Mouse (Mus musculus): ENCODE data around the gene Ttyh3. TPM values are rescaled to one million over a fixed set of nuclear protein-coding genes. Genes with fewer than 3 reads are reported as not detected.

Gene Ttyh3
- total RNA-seq, 2 experiments from 2014 or later = 5.6 to 26.7 TPM

DNA sequence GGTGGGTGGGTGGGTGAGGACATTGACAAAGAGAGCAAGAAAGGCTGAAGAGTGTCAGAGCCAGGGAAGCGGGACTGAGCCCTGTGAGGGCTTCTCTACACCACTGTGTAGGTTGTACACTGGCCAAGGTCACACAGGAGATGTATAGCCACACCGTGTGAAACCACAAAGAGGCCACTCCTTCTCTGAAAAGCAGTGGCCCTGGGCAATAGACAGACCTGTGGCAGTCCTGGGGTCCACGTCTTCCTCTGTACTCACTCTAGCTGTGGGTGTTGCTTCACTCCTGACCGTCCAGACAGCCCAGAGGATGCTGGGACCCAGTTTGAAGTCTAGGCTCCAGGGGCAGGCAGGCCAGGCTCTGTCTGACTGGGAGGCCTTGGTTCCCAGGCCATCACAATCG, 54.0 kb downstream of the Ttyh3 start:
- ATAC-seq (replicated peaks; ENCODE audit: low FRiP score, low TSS enrichment, poor library complexity, severe bottlenecking) = no peak

DNA sequence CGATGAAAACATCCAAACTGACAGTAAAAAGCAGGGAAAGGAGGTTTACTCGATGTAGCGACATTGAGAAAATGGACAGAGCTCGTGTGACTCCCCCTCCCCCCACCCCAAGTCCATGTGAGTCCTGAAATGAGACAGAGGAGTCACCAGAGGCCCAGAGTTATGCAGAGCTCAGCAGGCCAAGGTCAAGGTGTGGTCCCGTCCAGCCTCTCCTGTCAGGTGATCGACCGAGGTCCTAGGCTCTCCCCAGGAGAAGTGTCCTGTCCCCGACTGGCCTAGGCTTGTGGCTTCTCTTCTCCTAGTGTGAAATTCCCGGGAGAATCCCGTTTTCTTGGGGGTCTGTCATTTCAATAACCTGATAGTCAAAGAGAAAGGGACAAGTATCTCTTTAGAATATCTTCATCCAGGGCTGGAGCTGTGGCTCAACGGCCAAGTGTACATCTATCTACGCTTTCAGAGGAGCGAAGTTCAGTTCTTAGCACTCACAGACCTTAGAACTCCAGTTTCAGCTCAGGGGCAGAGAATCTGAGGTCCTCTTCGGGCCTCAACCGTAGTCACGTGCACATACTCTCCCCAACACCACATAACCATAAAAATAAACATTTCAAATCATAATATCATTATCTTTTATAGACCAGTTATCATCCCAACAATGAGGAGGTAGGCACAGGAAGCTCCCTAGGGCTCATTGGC, 59.6 kb downstream of the Ttyh3 start:
- ATAC-seq (replicated peaks; ENCODE audit: low FRiP score, low TSS enrichment, poor library complexity, severe bottlenecking) = no peak

DNA sequence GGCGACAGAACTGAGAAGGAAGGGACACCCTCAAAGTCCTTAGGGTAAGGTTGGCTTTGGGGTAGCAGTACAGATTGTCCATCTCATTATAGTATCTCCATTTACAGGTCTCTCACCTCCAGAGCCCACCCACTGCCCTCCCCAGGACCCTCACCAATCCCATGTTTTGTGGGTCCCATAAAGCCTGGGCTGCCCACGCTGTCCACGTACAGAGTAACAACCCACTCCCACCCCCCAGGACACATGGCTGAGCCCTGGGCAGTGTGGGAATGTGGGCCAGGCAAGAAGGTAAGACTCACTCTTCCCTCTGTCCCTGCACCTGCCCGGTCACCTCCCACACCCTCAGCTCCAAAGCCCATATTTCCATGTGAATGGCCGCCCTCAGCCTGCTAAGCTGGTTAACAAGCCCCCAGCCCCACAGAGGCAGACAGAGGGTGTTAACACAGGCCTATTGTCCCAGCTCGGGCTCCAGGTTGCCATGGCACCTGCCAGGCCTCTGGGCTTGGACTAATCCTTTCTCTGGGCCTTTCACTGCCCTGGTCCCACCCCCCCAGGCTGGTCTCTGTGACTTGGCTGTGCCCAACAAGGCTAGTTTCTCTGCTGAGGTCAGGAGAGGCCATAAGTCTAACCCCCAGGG, 65.0 kb downstream of the Ttyh3 start:
- no peak for ATAC-seq (replicated peaks; ENCODE audit: low FRiP score, low TSS enrichment, poor library complexity, severe bottlenecking)

DNA sequence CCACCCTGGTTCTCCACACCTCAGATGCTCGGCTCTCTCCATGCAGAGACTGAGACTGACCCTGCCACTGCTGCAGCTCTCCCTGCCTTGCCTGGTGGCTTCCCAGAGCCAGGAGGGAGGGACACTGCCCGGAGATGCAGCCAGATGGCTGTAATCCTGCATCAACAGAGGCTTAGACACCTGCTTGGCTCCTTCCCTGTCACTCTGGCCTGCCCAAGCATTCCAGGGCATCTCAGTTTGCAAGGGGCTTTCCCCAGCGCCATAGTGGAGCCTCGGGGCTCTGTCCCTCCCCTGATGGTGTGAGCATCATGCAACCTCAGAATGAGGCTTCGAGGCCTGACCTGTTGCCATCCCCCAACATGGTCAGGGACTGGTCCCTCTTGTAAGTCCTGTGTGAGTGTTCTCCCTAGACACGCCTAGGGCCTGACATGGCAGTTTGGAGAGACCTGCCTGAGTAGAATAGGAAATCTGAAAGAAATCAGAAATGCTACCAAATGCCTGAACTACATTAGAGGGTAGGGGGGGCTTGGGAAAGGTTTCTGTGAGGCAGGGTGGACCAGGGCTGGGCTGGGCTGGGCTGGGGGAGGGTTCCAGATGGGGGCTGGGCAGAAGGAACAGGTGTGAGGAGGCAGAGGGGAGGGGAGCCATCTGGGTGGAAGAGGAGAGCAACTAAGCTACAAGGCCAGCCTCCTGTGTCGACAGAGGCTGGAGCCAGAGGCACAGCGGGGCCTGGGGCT, 65.7 kb downstream of the Ttyh3 start:
- no peak for ATAC-seq (replicated peaks; ENCODE audit: low FRiP score, low TSS enrichment, poor library complexity, severe bottlenecking)

DNA sequence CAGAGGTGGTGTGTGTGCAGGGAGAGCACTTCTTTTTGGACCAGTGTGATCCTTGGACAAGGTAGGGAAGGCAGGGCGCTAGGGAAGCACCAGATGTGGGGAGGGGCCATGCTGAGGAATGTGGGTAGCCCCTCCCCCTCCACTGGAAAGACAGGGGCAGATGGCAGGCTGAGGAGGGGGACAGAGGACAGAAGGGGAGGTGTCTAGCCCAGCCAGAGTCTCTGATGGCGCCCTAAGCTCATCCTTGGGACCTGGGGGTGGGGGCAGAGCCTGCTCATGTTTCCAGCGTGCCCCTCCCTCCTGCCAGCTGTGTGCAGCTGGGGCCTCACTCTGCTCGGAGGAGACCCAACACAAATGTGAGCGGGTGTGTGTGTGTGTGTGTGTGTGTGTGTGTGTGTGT, 67.3 kb downstream of the Ttyh3 start:
- ATAC-seq (replicated peaks; ENCODE audit: low FRiP score, low TSS enrichment, poor library complexity, severe bottlenecking) = no peak

DNA sequence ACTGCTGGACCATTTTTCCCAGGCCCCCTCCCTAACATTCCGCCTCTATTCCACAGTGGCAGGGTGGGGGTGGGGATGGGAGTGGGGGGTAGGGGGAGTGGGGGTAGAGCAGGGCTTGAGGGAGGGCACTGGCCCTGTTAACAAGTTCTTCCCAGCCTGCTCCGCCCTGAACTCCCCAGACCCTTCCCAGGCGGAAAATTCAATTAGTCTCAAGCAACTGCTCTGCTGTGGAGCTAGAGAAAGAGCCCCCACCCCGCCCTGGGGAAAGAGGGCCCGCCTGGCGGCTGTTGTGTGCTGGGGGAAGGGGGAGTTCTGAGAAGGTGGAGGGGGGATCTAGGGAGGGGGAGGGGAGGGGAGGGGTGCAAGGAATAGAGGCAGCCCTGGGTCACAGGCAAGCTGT, 69.1 kb downstream of the Ttyh3 start:
- no peak for ATAC-seq (replicated peaks; ENCODE audit: low FRiP score, low TSS enrichment, poor library complexity, severe bottlenecking)

DNA sequence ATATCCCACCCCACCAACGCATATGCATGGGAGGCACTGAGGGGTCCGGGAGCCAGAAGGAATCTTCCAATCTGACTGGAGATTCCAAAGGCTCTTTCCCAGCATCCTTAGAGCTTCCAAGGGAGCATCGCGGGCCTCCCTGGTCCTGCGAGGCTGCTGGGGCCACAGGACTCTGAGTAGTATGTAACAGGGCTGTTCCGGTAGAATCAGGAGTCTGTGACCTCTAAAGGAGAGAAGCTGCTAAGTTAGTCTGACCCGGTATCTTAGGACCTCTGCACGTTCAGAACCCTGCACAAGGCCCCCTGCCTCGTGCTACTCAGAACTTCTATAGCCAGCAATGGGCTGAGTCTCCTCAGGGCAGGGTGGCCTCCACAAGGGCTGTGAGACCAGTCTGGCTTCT, 69.6 kb downstream of the Ttyh3 start:
- no peak for ATAC-seq (replicated peaks; ENCODE audit: low FRiP score, low TSS enrichment, poor library complexity, severe bottlenecking)

DNA sequence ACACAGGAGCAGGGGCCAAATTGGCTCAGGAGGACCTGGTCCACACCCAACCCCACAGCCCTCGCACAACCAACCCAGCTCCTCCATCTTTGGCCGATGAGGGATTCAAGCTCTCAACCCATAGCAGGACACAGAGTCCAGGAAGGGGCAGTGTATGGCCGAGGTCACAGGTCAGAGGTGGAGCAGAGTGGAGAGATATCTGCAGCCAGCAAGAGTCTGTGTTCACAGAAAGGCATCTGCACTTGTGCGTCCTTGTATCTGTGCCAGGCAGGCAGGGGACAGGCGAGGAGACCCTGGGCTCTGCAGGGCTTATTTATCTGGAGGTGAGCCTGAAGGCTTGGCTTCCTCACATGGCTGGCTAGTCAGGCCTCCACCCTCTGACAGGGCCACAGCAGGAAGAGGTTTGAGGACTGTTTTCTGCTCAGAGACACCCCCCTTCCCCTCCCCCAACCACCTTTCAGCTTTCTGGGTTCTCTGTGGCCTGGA, 73.4 kb downstream of the Ttyh3 start:
- ATAC-seq (replicated peaks; ENCODE audit: low FRiP score, low TSS enrichment, poor library complexity, severe bottlenecking) = no peak

DNA sequence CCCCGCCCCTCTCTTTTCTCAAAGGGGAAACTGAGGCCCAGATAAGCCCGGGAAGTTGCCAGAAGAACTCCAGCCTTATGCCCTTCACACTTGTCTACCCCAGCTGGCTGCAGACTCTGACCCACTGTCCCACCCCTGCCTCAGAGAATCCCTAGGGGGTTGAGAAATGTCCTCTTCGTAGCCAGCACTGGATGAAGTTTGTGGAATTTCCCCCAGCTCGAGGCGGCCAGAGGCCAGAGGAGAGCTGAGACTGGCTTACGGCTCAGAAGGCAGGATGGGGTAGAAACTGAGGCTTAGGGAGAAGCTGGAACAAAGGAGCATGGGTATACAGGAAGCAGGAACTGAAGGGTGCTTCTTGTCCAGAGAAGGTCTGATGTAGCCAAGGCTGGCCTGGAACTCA, 76.2 kb downstream of the Ttyh3 start:
- ATAC-seq (replicated peaks; ENCODE audit: low FRiP score, low TSS enrichment, poor library complexity, severe bottlenecking) = no peak

DNA sequence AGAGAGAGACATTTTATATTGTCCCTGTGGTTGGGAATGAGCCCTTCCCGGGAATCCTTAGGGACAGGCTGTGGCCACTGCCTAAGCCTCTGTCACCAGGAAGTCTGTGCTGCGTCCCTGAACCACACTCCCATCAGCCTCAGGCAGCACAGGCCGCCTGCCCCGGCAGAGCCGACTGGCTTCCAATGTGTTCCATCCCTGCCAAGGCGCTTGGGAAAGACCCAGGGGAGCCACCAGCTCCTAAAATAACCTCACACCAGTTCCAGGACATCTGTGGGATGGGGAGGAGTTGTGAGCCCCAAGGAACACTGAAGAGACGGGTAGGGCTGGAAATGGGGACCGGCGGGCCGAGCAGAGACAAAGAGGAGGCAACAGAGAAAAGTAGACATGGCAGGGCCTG, 77.2 kb downstream of the Ttyh3 start:
- no peak for ATAC-seq (replicated peaks; ENCODE audit: low FRiP score, low TSS enrichment, poor library complexity, severe bottlenecking)

DNA sequence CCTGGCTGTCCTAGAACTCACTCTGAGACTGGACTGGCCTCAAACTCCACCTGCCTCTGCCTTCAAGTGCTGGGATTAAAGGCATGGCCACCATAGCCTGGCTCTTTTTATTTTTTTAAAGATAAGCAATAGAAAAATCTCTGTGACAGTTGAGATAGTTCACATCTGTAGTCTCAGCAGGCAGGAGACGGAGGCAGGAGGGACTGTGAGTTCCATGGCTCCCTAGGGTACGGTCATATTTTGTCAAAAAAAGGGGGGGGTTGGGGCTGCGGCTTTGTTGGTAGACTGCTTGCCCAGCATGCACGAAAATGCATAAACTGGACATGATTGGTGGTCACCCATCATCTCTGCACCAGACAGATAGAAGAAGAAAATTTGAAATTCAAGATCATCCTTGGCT, 77.6 kb downstream of the Ttyh3 start:
- no peak for ATAC-seq (replicated peaks; ENCODE audit: low FRiP score, low TSS enrichment, poor library complexity, severe bottlenecking)

Other genes starting within 250 kb of the Ttyh3 start
- gene Eif3b, start 229.7 kb downstream of the Ttyh3 start, total RNA-seq (2014; fragmentation: Nextera tagmentation) = 262 and 301 TPM in 2 replicates
- 239 and 260 TPM in 2 replicates for gene Eif3b, start 229.7 kb downstream of the Ttyh3 start, total RNA-seq (2017)
- gene Gm4869, start 203.4 kb downstream of the Ttyh3 start, total RNA-seq (2014; fragmentation: Nextera tagmentation) = not detected in 2 replicates
- not detected in 2 replicates for gene Gm4869, start 203.4 kb downstream of the Ttyh3 start, total RNA-seq (2017)
- gene Chst12, start 143.5 kb downstream of the Ttyh3 start, total RNA-seq (2014; fragmentation: Nextera tagmentation) = 16.6 and 17.2 TPM in 2 replicates
- 3.6 and 3.9 TPM in 2 replicates for gene Chst12, start 143.5 kb downstream of the Ttyh3 start, total RNA-seq (2017)
- gene Grifin, start 84.0 kb downstream of the Ttyh3 start, total RNA-seq (2014; fragmentation: Nextera tagmentation) = not detected in 2 replicates
- not detected in 2 replicates for gene Grifin, start 84.0 kb downstream of the Ttyh3 start, total RNA-seq (2017)
- 17.6 and 38.9 TPM in 2 replicates for gene Lfng, start 41.7 kb downstream of the Ttyh3 start, total RNA-seq (2014; fragmentation: Nextera tagmentation)
- gene Lfng, start 41.7 kb downstream of the Ttyh3 start, total RNA-seq (2017) = 21.3 and 22.9 TPM in 2 replicates
- 23.0 and 24.6 TPM in 2 replicates for gene Iqce, start 53.3 kb upstream of the Ttyh3 start, total RNA-seq (2014; fragmentation: Nextera tagmentation)
- gene Iqce, start 53.3 kb upstream of the Ttyh3 start, total RNA-seq (2017) = 5.6 and 13.0 TPM in 2 replicates
- 24.7 and 25.7 TPM in 2 replicates for gene Brat1, start 56.0 kb upstream of the Ttyh3 start, total RNA-seq (2014; fragmentation: Nextera tagmentation)
- 14.9 and 15.7 TPM in 2 replicates for gene Brat1, start 56.0 kb upstream of the Ttyh3 start, total RNA-seq (2017)
- gene Amz1, start 75.1 kb upstream of the Ttyh3 start, total RNA-seq (2014; fragmentation: Nextera tagmentation) = 0.46 TPM in 1 of 2 replicates, not detected in the other
- 1.3 TPM in 1 of 2 replicates, not detected in the other for gene Amz1, start 75.1 kb upstream of the Ttyh3 start, total RNA-seq (2017)
- 54.8 and 74.3 TPM in 2 replicates for gene Gna12, start 181.4 kb upstream of the Ttyh3 start, total RNA-seq (2014; fragmentation: Nextera tagmentation)
- gene Gna12, start 181.4 kb upstream of the Ttyh3 start, total RNA-seq (2017) = 27.8 and 37.6 TPM in 2 replicates